Mouse (Mus musculus): Measurements from ENCODE around the gene Gm28372.

DNA sequence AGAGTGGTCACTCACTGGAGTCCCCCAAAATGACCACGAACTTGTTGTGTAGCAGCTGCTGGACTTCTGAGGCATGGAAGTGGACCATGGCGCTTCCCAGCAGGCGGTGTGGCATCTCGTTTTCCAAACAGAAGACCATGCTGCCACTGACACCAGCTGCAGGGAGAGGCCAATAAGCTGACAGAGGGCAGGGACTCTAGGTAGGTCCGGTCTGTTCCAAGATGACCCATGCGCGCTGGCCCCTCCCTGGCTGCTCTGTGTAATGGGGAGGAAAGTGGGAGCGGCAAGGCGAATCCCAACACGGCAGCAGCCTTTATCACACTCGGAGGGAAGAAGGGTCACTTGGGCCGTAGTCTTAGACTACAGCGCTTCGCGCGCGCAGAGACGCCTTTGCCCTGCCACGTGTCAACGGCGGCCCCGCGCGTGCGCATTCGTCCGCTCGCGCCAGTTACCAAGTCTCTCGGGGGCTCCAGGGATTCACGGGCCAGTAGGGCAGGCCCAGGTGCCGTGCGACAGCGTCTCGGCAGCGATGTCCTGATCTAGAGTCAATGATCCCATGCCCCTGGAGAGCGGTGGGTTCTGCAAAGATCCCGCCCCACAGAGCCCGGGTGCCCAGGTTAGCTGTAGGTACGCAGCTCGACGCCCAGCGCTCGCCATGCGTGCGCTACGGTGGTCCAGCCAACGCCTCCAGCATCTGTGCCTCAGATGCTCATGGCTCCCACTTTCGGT lies 18.5 kb downstream of the Gm28372 start:
- TF ChIP-seq POLR2A (IDR thresholded peaks at IDR 0.05; ENCODE audit: borderline replicate concordance, extremely low read depth, low read depth, low read length) (no peak; the same call in 1 of the 2 replicates), CTCF (IDR thresholded peaks at IDR 0.05; ENCODE audit: insufficient read depth, low read length) (no peak)
